Mouse (Mus musculus) A20 (cell line): ENCODE results near the gene Faim.

ENCODE experiments used
- DNase-seq: peaks from one replicate; pipeline ENCODE4 v3.0.0-alpha.2; 2011; ENCODE audit warnings: low read depth, low spot score

Faim gene

GRCm38 (mm10) chr9:99048724-99049250 lies 62.6 kb downstream of the Faim start:
- DNase-seq, result no peak

- no peak for DNase-seq
Observed at GRCm38 (mm10) chr9:99049760-99050159, 63.6 kb downstream of the Faim start.
